Mouse (Mus musculus): ENCODE data around the gene Vwa5b1. TPM values are rescaled to one million over a fixed set of nuclear protein-coding genes. Genes with fewer than 3 reads are reported as not detected.

Gene Vwa5b1
- polyA plus RNA-seq, 1 experiment from 2014 or later = 0.37 TPM

- no peaks in the 10 kb centered on the region for H3K4me1 ChIP-seq
- H3K4me3 ChIP-seq (replicated peaks) = no peak overlapping the region
- H3K36me3 ChIP-seq = no peaks in the 10 kb centered on the region
- no peaks in the 10 kb centered on the region for H3K27me3 ChIP-seq (replicated peaks)
- no peak for ATAC-seq (ENCODE audit: insufficient read depth, low FRiP score, low read depth)
- H3K9me3 ChIP-seq = no peaks in the 10 kb centered on the region
- 60% methylated on average over 3 of the region's 3 CpGs for WGBS
- no peak overlapping the region for H3K27ac ChIP-seq
- no peak overlapping the region for H3K4me2 ChIP-seq
- H3K9ac ChIP-seq = no peak overlapping the region
Measured at GRCm38 (mm10) chr4:138648096-138648635, 12.5 kb upstream of the Vwa5b1 start.

- no peaks in the 10 kb centered on the region for H3K4me1 ChIP-seq
- H3K4me2 ChIP-seq = no peak overlapping the region
- ATAC-seq (ENCODE audit: insufficient read depth, low FRiP score, low read depth) = no peak
- no peak overlapping the region for H3K9ac ChIP-seq
- H3K36me3 ChIP-seq = no peaks in the 10 kb centered on the region
- H3K27ac ChIP-seq = no peak overlapping the region
- no peaks in the 10 kb centered on the region for H3K27me3 ChIP-seq (replicated peaks)
- no peak overlapping the region for H3K4me3 ChIP-seq (replicated peaks)
- no peaks in the 10 kb centered on the region for H3K9me3 ChIP-seq
- WGBS = 20% methylated on average over 4 of the region's 4 CpGs
Measured at GRCm38 (mm10) chr4:138642272-138642671, 6.6 kb upstream of the Vwa5b1 start.

GRCm38 (mm10) chr4:138636146-138636511 is 445 bp upstream of the Vwa5b1 start:
- H3K9me3 ChIP-seq = no peaks in the 10 kb centered on the region
- H3K4me3 ChIP-seq (replicated peaks) = no peak overlapping the region
- H3K27me3 ChIP-seq (replicated peaks) = no peaks in the 10 kb centered on the region
- H3K27ac ChIP-seq = no peak overlapping the region
- peaks cover 4% of the 10 kb centered on the region; the same call in 1 of the 2 replicates for H3K4me1 ChIP-seq
- no peak for ATAC-seq (ENCODE audit: insufficient read depth, low FRiP score, low read depth)
- no peak overlapping the region for H3K9ac ChIP-seq
- 39% methylated on average over 4 of the region's 4 CpGs for WGBS
- H3K36me3 ChIP-seq = no peaks in the 10 kb centered on the region
- no peak overlapping the region for H3K4me2 ChIP-seq

- Histone ChIP-seq H3K27me3 (replicated peaks) (no peaks in the 10 kb centered on the region), H3K9me3 (no peaks in the 10 kb centered on the region), H3K4me2 (no peak overlapping the region), H3K27ac (no peak overlapping the region), H3K36me3 (no peaks in the 10 kb centered on the region), H3K9ac (no peak overlapping the region), H3K4me3 (replicated peaks) (no peak overlapping the region), H3K4me1 (no peaks in the 10 kb centered on the region)
- no peak for ATAC-seq (ENCODE audit: insufficient read depth, low FRiP score, low read depth)
- WGBS = 63% methylated on average over 5 of the region's 5 CpGs
Measured at GRCm38 (mm10) chr4:138628256-138628655, 7.4 kb downstream of the Vwa5b1 start.

- H3K27me3 ChIP-seq (replicated peaks) = no peaks in the 10 kb centered on the region
- no peaks in the 10 kb centered on the region for H3K36me3 ChIP-seq
- no peak overlapping the region for H3K9ac ChIP-seq
- no peak for ATAC-seq (ENCODE audit: insufficient read depth, low FRiP score, low read depth)
- H3K4me2 ChIP-seq = no peak overlapping the region
- no peak overlapping the region for H3K4me3 ChIP-seq (replicated peaks)
- peaks cover 5% of the 10 kb centered on the region; the same call in 1 of the 2 replicates for H3K4me1 ChIP-seq
- no peak overlapping the region for H3K27ac ChIP-seq
- H3K9me3 ChIP-seq = no peaks in the 10 kb centered on the region
- 2% methylated on average over 7 of the region's 8 CpGs for WGBS
Measured at GRCm38 (mm10) chr4:138614454-138614853, 21.2 kb downstream of the Vwa5b1 start.

GRCm38 (mm10) chr4:138601926-138602325 is 33.8 kb downstream of the Vwa5b1 start:
- no peaks in the 10 kb centered on the region for H3K36me3 ChIP-seq
- H3K9me3 ChIP-seq = no peaks in the 10 kb centered on the region
- no peak overlapping the region for H3K9ac ChIP-seq
- H3K4me1 ChIP-seq = no peaks in the 10 kb centered on the region
- no peak overlapping the region for H3K4me3 ChIP-seq (replicated peaks)
- H3K4me2 ChIP-seq = no peak overlapping the region
- no peak for ATAC-seq (ENCODE audit: insufficient read depth, low FRiP score, low read depth)
- no peak overlapping the region for H3K27ac ChIP-seq
- no peaks in the 10 kb centered on the region for H3K27me3 ChIP-seq (replicated peaks)
- WGBS = 60% methylated on average over 9 of the region's 9 CpGs

- Histone ChIP-seq H3K27me3 (replicated peaks) (no peaks in the 10 kb centered on the region), H3K4me1 (no peaks in the 10 kb centered on the region), H3K4me2 (no peak overlapping the region), H3K27ac (no peak overlapping the region), H3K36me3 (no peaks in the 10 kb centered on the region), H3K9me3 (no peaks in the 10 kb centered on the region), H3K4me3 (replicated peaks) (no peak overlapping the region), H3K9ac (no peak overlapping the region)
- no peak for ATAC-seq (ENCODE audit: insufficient read depth, low FRiP score, low read depth)
- WGBS = 12% methylated on average over 7 of the region's 7 CpGs
Measured at GRCm38 (mm10) chr4:138597904-138598347, 37.8 kb downstream of the Vwa5b1 start.

GRCm38 (mm10) chr4:138596391-138597130 is 39.1 kb downstream of the Vwa5b1 start:
- Histone ChIP-seq H3K4me1 (no peaks in the 10 kb centered on the region), H3K9me3 (no peaks in the 10 kb centered on the region), H3K36me3 (no peaks in the 10 kb centered on the region), H3K9ac (no peak overlapping the region), H3K4me2 (no peak overlapping the region), H3K4me3 (replicated peaks) (no peak overlapping the region), H3K27ac (no peak overlapping the region), H3K27me3 (replicated peaks) (no peaks in the 10 kb centered on the region)
- no peak for ATAC-seq (ENCODE audit: insufficient read depth, low FRiP score, low read depth)
- WGBS = 64% methylated on average over 12 of the region's 12 CpGs

- H3K4me3 ChIP-seq (replicated peaks) = no peak overlapping the region
- ATAC-seq (ENCODE audit: insufficient read depth, low FRiP score, low read depth) = no peak
Measured at GRCm38 (mm10) chr4:138584946-138585345, 50.7 kb downstream of the Vwa5b1 start.

GRCm38 (mm10) chr4:138582446-138582845 is 53.2 kb downstream of the Vwa5b1 start:
- ATAC-seq (ENCODE audit: insufficient read depth, low FRiP score, low read depth) = no peak
- Histone ChIP-seq H3K9me3 (no peaks in the 10 kb centered on the region), H3K4me3 (replicated peaks) (no peak overlapping the region), H3K9ac (no peak overlapping the region), H3K4me1 (no peaks in the 10 kb centered on the region), H3K27me3 (replicated peaks) (no peaks in the 10 kb centered on the region), H3K36me3 (no peaks in the 10 kb centered on the region), H3K4me2 (no peak overlapping the region), H3K27ac (no peak overlapping the region)
- WGBS = 67% methylated on average over 4 of the region's 4 CpGs

More at GRCm38 (mm10) chr4:138584946-138585345, 50.7 kb downstream of the Vwa5b1 start:
- Histone ChIP-seq H3K9me3 (no peaks in the 10 kb centered on the region), H3K27me3 (replicated peaks) (no peaks in the 10 kb centered on the region), H3K27ac (no peak overlapping the region), H3K9ac (no peak overlapping the region), H3K4me1 (no peaks in the 10 kb centered on the region), H3K36me3 (no peaks in the 10 kb centered on the region), H3K4me2 (no peak overlapping the region)

GRCm38 (mm10) chr4:138578406-138578805 is 57.3 kb downstream of the Vwa5b1 start:
- Histone ChIP-seq H3K4me2 (no peak overlapping the region), H3K27ac (no peak overlapping the region), H3K4me3 (replicated peaks) (no peak overlapping the region), H3K36me3 (no peaks in the 10 kb centered on the region), H3K9me3 (no peaks in the 10 kb centered on the region), H3K4me1 (0 out of 2 replicates have a peak, but pooled peaks cover 4% of the 10 kb centered on the region), H3K9ac (no peak overlapping the region), H3K27me3 (replicated peaks) (no peaks in the 10 kb centered on the region)
- WGBS = 59% methylated on average over 19 of the region's 19 CpGs
- no peak for ATAC-seq (ENCODE audit: insufficient read depth, low FRiP score, low read depth)

GRCm38 (mm10) chr4:138576661-138577060 is 59.0 kb downstream of the Vwa5b1 start:
- H3K4me2 ChIP-seq = no peak overlapping the region
- ATAC-seq (ENCODE audit: insufficient read depth, low FRiP score, low read depth) = no peak
- 67% methylated on average over 3 of the region's 4 CpGs for WGBS
- H3K27ac ChIP-seq = no peak overlapping the region
- H3K9me3 ChIP-seq = no peaks in the 10 kb centered on the region
- H3K27me3 ChIP-seq (replicated peaks) = no peaks in the 10 kb centered on the region
- 0 out of 2 replicates have a peak, but pooled peaks cover 4% of the 10 kb centered on the region for H3K4me1 ChIP-seq
- H3K9ac ChIP-seq = no peak overlapping the region
- no peak overlapping the region for H3K4me3 ChIP-seq (replicated peaks)
- H3K36me3 ChIP-seq = no peaks in the 10 kb centered on the region

Measured in stomach, embryonic 15.5 days (tissue).